Mouse (Mus musculus): Measurements from ENCODE around the gene Tenm2. TPM values are rescaled to one million over a fixed set of nuclear protein-coding genes. Genes with fewer than 3 reads are reported as not detected.

Gene Tenm2
- total RNA-seq, 2 experiments from 2014 or later, result 0.14 to 0.72 TPM

- DNase-seq, result no peak
Observed at GRCm38 (mm10) chr11:36692637-36693036, 543.1 kb downstream of the Tenm2 start.

DNA sequence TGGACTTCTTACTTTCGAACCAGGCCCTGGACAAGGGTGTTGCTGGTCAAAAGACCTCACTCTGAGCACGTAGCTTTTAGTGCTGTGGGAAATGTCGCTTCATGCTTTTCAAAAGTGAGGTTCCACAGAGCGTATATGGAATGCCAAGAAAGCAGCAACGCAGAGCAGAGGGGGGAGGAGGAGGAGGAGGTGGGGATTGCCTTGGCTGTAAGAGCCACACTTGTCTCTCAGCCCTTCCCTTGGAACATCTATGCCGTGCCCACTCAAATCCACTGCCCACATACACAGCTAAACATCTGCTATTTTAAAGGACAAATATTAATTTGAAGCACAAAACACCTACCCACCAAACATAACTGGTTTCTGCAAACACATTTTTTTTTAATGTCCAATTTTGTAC, 544.9 kb downstream of the Tenm2 start:
- DNase-seq, result no peak

- no peak for DNase-seq
Observed at GRCm38 (mm10) chr11:36686253-36686652, 549.5 kb downstream of the Tenm2 start.

- no peak for DNase-seq
Observed at GRCm38 (mm10) chr11:36679361-36679760, 556.4 kb downstream of the Tenm2 start.

GRCm38 (mm10) chr11:36678542-36678941, 557.2 kb downstream of the Tenm2 start:
- DNase-seq, result no peak

DNA sequence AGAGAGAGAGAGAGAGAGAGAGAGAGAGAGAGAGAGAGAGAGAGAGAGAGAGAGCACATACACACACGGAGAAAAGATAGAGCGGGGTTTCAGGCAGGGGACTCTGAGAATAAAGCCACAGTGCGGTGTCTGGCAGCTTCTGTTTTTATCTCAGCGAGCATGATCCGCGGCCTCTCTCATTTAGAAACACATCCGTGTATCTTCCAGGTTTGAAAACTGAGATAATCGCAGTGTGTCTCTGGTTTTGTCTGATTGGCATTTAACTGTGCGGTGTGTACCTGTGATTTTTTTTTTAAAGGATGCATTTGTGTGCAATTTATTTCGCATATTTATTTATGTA, 557.7 kb downstream of the Tenm2 start:
- no peak for DNase-seq

DNA sequence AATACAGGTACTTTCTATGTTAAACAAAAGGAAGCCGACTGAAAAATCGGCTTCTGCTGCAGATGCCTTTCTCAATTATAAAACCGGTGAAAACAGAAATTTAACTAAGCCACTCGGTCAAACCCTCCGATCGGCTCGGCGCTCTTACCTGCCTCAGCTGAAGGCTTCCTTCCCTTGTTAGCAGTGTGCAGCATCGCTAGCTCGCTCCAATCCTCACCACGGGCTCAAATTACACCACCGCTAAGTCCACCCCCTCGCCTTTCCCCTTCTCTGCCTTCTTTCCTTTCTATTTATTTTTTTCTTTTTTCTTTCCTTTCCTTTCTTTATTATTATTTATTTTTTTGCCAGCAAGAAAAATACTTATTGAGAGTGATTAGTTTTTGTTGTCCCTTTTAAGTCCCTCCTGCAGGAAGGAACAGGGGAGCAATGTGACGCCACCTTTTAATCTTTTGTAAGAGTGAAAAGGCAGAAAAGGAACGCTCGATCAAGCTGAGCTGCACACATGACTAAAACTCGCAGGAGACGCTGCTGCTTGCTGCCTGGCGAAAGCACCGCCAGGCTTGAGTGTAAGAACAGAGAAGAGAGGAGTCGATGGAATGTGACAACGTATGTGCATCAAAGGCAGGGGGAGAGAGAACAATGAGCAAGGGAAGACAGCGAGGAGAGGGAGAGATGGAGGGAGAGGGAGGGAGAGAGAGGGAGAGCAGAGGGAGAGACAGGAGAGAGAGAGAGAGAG, 558.3 kb downstream of the Tenm2 start:
- DNase-seq, result peak; percentile 7

- no peak for DNase-seq
Observed at GRCm38 (mm10) chr11:36676446-36677284, 559.1 kb downstream of the Tenm2 start.

DNA sequence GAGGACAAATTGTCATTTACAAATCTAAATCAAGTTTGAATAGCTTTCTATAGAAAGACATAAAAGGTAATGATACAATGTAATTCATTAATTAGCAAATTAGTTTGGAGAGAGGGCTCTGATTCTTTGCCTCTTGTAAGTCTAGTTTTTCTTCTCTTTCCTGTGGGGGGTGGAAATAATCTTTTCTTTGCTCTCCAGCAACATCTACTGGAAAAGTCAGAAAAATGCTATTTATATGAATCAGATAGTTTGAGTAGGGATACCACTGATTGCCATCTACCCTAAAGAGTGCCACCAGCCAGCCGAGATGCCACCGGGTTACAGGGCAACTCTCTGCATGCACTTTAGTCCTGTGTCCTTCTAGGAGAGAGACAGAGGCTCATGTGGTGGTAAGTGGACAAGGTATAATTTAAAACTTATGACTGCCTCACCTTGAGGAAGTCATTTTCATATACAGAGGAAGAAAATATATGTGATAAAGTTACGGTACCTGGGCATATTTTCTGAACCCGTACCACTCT, 560.8 kb downstream of the Tenm2 start:
- no peak for DNase-seq

- DNase-seq, result no peak
Observed at GRCm38 (mm10) chr11:36674141-36674540, 561.6 kb downstream of the Tenm2 start.

DNA sequence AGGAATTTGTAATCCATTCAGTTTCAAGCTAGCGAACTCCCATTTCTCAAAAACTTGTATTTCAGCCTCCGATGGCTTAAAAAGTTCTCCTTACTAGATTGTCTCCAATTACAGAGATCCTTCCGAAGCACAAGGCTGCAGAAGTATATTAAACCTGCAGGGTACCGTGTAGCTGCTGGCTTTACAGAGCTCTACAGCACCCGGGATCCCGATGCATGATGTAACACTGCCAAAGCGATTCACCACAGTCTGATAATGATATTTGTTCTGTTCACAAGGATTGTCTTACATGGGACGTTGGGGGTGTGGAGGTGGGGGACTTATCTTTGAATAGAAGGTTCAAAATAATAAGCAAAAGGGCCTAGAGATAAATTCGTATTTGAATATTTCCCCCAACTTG, 564.6 kb downstream of the Tenm2 start:
- DNase-seq, result no peak

- no peak for DNase-seq
Observed at GRCm38 (mm10) chr11:36664026-36664425, 571.7 kb downstream of the Tenm2 start.

DNA sequence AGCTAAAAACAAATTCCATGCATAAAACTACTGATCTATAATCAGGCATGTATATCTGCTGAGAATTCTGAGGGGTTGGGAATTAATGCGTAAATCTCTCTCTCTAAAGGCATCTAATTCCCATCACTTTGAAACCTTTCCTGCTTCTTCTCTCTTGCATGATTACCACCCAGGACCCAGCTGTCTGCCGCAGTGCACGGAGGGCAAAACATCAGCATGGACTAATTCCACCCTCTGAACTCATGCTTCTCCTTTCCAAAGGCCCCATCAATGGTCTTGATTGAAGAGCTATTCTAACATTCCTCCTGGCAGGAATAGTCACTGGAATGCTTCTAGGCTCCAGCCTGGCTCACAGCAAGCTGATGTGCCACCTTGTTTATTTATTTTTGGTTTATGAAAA, 572.2 kb downstream of the Tenm2 start:
- DNase-seq, result no peak

DNA sequence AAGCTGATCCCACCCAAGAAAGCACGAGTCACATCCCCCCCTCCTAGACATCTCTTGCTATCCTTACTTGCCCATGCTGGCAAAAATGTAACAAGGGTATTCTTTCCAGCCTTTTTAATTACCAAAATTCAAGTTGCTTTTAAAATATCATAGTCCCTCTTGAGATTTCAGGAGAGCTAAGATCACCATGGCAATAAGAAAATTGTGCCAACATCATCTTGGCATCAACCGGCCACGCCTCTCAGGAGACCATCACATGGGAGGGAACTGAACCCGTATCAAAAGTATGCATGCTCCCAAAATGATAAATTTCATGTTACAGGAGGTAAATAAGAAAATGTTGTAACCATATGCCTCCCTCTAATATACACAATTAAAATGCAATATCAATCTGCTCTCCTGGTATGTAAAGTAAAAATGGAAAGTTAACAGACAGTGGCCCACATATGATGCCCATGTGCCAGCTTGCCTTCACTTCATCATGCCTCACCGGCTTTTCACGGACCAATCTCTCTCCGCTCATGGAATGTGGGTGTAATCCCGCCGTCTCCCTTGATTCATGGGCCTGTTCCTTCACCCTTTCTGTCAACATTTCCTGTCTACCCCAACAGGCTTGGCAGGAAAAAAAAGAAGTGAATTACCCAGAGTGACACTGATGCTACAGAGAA, 582.0 kb downstream of the Tenm2 start:
- no peak for DNase-seq

DNA sequence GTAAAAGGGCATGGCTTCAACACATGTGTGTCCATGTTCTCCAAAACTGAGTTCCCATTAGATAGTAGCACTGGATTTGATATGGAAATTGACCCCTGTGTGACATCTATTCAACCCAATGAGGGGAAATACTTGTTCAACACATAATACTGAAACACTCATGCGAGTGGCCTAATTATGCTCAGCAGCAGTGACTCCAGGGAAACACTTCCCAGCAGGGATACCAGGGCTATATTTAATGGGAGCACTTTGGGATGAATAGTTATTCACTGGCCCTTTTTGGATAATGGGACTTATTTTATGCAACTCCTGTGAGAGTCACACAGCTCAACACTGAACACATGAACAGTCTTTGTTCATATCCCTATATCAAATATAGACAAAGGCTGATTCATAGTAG, 588.6 kb downstream of the Tenm2 start:
- DNase-seq, result no peak

DNA sequence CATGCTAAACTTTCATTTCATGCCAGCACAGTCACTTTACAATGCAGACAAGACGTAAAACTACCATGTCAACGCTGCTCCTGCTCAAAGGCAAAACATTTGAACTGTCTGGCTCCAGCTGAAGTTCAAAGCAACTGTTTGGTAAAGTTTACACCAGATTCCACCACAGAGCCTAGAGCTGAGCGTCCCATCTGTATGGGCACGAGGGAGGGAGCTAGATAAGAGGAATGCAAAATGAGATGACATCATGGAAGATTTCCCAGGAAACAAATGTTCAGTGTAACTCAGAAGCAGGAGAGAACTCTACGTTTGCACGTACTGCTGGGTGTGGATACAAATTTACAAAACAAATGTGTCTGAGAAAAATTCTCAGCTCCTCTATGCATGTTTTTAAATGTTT, 600.7 kb downstream of the Tenm2 start:
- no peak for DNase-seq

DNA sequence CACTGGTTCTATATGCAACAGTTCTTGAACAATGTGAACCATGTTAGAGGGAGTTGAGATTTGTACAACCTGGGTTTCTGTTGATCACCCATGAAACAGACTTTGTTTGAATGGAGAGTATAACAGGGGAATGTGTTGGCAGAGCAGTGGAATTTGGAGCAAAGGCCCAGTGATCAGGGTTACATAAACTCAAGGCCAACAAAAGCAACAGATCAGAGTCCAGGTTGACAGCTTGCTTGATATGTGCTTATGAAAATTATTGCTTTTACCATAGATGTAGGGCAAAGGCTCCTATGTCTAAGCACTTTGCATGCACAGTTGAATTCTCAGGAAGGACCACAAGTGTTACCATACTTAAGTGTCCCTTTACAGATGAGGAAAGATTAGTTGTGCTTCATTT, 603.6 kb downstream of the Tenm2 start:
- no peak for DNase-seq

DNA sequence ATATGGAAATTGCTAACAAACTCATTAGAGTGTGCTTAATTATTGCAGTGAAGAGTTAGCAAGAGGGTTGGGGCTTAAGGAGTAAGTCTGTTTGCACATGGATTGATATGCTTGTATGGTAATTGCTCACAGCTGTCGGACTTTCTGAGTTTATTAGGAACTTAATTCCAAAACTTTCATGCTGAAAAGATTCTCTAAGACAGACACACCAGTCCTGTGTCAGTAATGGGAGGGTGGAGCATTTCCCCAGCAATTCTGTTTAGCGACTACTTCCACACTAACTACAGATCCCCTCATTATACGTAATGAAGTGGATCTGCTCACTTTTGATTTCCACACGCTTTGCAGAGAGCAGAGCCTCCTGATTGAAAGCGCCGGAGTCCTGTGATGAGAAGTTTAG, 622.0 kb downstream of the Tenm2 start:
- no peak for DNase-seq

DNA sequence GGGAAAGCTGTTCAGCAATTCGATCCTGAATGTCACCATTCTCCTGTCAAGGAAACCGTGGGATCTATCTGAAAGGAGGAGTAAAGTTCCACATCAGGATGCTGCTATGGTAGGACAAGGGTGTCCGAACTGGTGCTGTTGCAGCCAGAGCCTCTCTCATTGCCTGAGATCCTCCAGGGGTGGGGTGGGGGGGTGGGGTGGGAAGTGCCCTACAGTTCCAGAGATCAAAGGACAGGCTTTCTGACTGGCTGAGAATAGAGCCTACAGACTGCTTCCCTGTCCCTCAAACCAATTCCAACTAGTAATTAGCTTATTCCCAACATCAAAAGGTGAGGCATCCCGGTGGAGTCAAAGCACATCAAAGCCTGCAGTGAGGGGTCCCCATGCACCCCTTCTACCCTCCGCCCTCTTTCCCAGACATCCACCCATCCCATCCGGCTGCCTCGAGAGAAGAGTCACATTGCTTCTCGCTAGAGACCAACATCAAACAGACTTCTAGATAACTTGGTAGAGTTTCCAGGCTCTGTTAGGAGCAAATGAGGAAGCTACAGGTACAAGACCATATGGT, 630.9 kb downstream of the Tenm2 start:
- no peak for DNase-seq

- no peak for DNase-seq
Observed at GRCm38 (mm10) chr11:36604272-36604671, 631.5 kb downstream of the Tenm2 start.

- no peak for DNase-seq
Observed at GRCm38 (mm10) chr11:36592471-36592870, 643.3 kb downstream of the Tenm2 start.

- no peak for DNase-seq
Observed at GRCm38 (mm10) chr11:36566146-36566545, 669.6 kb downstream of the Tenm2 start.

DNA sequence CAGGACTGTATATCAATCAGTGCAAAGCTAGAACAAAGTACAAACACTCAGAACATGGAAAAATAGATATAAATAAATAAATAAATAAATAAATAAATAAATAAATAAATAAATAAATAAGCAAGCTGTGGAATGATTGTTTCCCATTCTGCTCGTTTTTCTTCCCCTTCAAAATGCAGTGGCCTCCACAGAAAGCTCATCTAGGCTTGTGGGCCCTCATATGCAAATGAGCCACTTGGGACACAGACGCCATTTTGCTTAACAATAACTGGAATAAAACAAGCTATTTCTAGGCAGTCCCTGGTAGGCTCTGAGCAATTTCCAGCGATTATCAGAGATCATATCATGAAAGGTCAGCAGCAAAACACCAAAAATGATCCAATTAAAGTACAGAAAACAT, 672.9 kb downstream of the Tenm2 start:
- DNase-seq, result no peak
